Mouse (Mus musculus) midbrain, postnatal 0 days (tissue): ENCODE measurements around the gene Slc25a29. TPM values are rescaled to one million over a fixed set of nuclear protein-coding genes. Genes with fewer than 3 reads are reported as not detected.
A peak's percentile ranks its signal among the peaks of the same experiment; 100 is the strongest.

Experiments used
- ATAC-seq: fragments of 200-750 bp; cut with Nextera tagmentation; 2 replicates; pipeline ENCODE4 v1.8.0; 2017; ENCODE audit warnings: moderate number of reproducible peaks, mild to moderate bottlenecking, moderate TSS enrichment, moderate library complexity; ENCODE audit not compliant: low FRiP score
- DNase-seq: peaks from one replicate; pipeline ENCODE4 v3.0.0-alpha.2; 2015; ENCODE audit warnings: low spot score
- H3K27ac ChIP-seq: fragments of 300-500 bp; sonication (generic); 2 replicates; pipeline ENCODE4 v1.5.1; 2014; ENCODE audit warnings: low read depth, mild to moderate bottlenecking, low read length, mixed read lengths
- H3K27me3 ChIP-seq: fragments of 300-500 bp; sonication (generic); 2 replicates; pipeline ENCODE4 v1.6.1; 2014; ENCODE audit warnings: low read length, control low read depth, mixed read lengths; ENCODE audit not compliant: insufficient read depth
- H3K36me3 ChIP-seq: fragments of 300-500 bp; sonication (generic); 2 replicates; pipeline ENCODE4 v1.6.1; 2014; ENCODE audit warnings: low read length, control low read depth, mixed read lengths; ENCODE audit not compliant: insufficient read depth
- H3K4me1 ChIP-seq: fragments of 300-500 bp; sonication (generic); 2 replicates; pipeline ENCODE4 v1.6.1; 2014; ENCODE audit warnings: mild to moderate bottlenecking, control low read depth, antibody characterized with exemption, low read length, mixed read lengths; ENCODE audit not compliant: insufficient read depth
- H3K4me2 ChIP-seq: fragments of 300-500 bp; sonication (generic); 2 replicates; pipeline ENCODE4 v1.6.1; 2014; ENCODE audit warnings: low read depth, mild to moderate bottlenecking, low read length, mixed read lengths; ENCODE audit not compliant: poor library complexity, severe bottlenecking
- H3K4me3 ChIP-seq: fragments of 300-500 bp; sonication (generic); 2 replicates; pipeline ENCODE4 v1.5.1; 2014; ENCODE audit warnings: low read depth, mild to moderate bottlenecking, low read length, moderate library complexity
- H3K9ac ChIP-seq: fragments of 300-500 bp; sonication (generic); replicated peaks from 2 replicates; pipeline ENCODE4 v1.6.1; 2014; ENCODE audit warnings: mild to moderate bottlenecking, low read length, moderate library complexity, mixed read lengths; ENCODE audit not compliant: poor library complexity, severe bottlenecking
- H3K9me3 ChIP-seq: fragments of 300-500 bp; sonication (generic); 2 replicates; pipeline ENCODE4 v1.6.1; 2016; ENCODE audit warnings: low read length, control low read depth
- CTCF ChIP-seq: IDR thresholded peaks from 2 replicates; pipeline ENCODE4 v1.5.1; 2016; ENCODE audit warnings: antibody characterized with exemption, mild to moderate bottlenecking
- WGBS: fragments of 180-500 bp; shearing (Covaris S2); extraction: QIAGEN DNeasy Blood & Tissue Kit; methylation state at CpG from one replicate; pipeline ENCODE4 v1.1.7; 2014; 5-methylcytosine and 5-hydroxymethylcytosine counted together
- polyA plus RNA-seq: library from polyadenylated mRNA; unstranded; fragments of >200 nt; fragmentation: Nextera tagmentation; extraction: Ambion mirVana; gene quantifications from 2 replicates; pipeline ENCODE4 v1.2.1, GENCODE M21; 2015
- total RNA-seq: library from RNA; depleted of rRNA; stranded (reverse); fragments of >200 nt; gene quantifications from 2 replicates; pipeline ENCODE4 v1.2.3, GENCODE M21; 2014

Gene Slc25a29
- total and polyA plus RNA-seq, 2 experiments from 2014 or later: 14.6 to 20.1 TPM

GRCm38 (mm10) chr12:108793453-108793941 lies 42.2 kb downstream of the Slc25a29 start:
- H3K4me3 ChIP-seq: peak overlapping the region; percentile 99

GRCm38 (mm10) chr12:108792546-108793452 lies 42.9 kb downstream of the Slc25a29 start, which contains the start of gene Yy1:
TSS of gene Yy1 (plus strand) at chr12:108792973.
- Histone ChIP-seq H3K36me3 (no peaks in the 10 kb centered on the region), H3K9ac (peak within 1 kb of the TSS; percentile 89)

More at GRCm38 (mm10) chr12:108793453-108793941, 42.2 kb downstream of the Slc25a29 start:
- DNase-seq: no peak
- peak overlapping the region; percentile 89 for H3K9ac ChIP-seq
- WGBS: under 1% methylated on average over 37 of the region's 71 CpGs
- H3K27me3 ChIP-seq: no peaks in the 10 kb centered on the region
- peak overlapping the region; percentile 55 for H3K4me2 ChIP-seq
- H3K36me3 ChIP-seq: no peaks in the 10 kb centered on the region
- H3K27ac ChIP-seq: peak overlapping the region; percentile 99
- H3K9me3 ChIP-seq: no peaks in the 10 kb centered on the region
- no peak for ATAC-seq
- H3K4me1 ChIP-seq: peaks cover 12% of the 10 kb centered on the region
- TF ChIP-seq CTCF: peak; percentile 17; the same call in 1 of the 2 replicates

GRCm38 (mm10) chr12:108792152-108792545 lies 43.5 kb downstream of the Slc25a29 start:
- peak; percentile 91 for DNase-seq
- Histone ChIP-seq H3K27me3 (no peaks in the 10 kb centered on the region), H3K9me3 (no peaks in the 10 kb centered on the region), H3K4me1 (peaks cover 12% of the 10 kb centered on the region), H3K4me2 (peak overlapping the region; percentile 52), H3K27ac (peak overlapping the region; percentile 99), H3K9ac (peak overlapping the region; percentile 82), H3K36me3 (no peaks in the 10 kb centered on the region), H3K4me3 (peak overlapping the region; percentile 99)
- peak; percentile 65 for ATAC-seq
- no peak; the same call in 1 of the 2 replicates for TF ChIP-seq CTCF
- WGBS: 1% methylated on average over 52 of the region's 52 CpGs

More at GRCm38 (mm10) chr12:108792546-108793452, 42.9 kb downstream of the Slc25a29 start, which contains the start of gene Yy1:
- Histone ChIP-seq H3K4me3 (peak within 1 kb of the TSS; percentile 99), H3K4me1 (peaks cover 12% of the 10 kb centered on the region), H3K27ac (peak within 1 kb of the TSS; percentile 99), H3K27me3 (no peaks in the 10 kb centered on the region), H3K9me3 (no peaks in the 10 kb centered on the region), H3K4me2 (peak within 1 kb of the TSS; percentile 55)
- DNase-seq: peak; percentile 99
- under 1% methylated on average over 85 of the region's 127 CpGs for WGBS
- ATAC-seq: peak; percentile 95
- TF ChIP-seq CTCF: peak; percentile 36; the same call in 1 of the 2 replicates

GRCm38 (mm10) chr12:108787329-108787728 lies 48.4 kb downstream of the Slc25a29 start:
- H3K9ac ChIP-seq: no peak overlapping the region
- no peak for TF ChIP-seq CTCF
- H3K36me3 ChIP-seq: no peaks in the 10 kb centered on the region
- H3K27ac ChIP-seq: no peak overlapping the region
- H3K4me3 ChIP-seq: no peak overlapping the region
- no peak overlapping the region for H3K4me2 ChIP-seq
- H3K4me1 ChIP-seq: 0 out of 2 replicates have a peak, but pooled peaks cover 5% of the 10 kb centered on the region
- H3K9me3 ChIP-seq: no peaks in the 10 kb centered on the region
- 93% methylated on average over 2 of the region's 2 CpGs for WGBS
- no peaks in the 10 kb centered on the region for H3K27me3 ChIP-seq
- DNase-seq: no peak
- ATAC-seq: no peak

- Histone ChIP-seq H3K9ac (no peak overlapping the region), H3K4me1 (no peaks in the 10 kb centered on the region), H3K36me3 (no peaks in the 10 kb centered on the region), H3K4me2 (no peak overlapping the region), H3K27me3 (no peaks in the 10 kb centered on the region), H3K27ac (no peak overlapping the region), H3K9me3 (no peaks in the 10 kb centered on the region), H3K4me3 (no peak overlapping the region)
- ATAC-seq (no peak), DNase-seq (no peak)
- 98% methylated on average over 4 of the region's 4 CpGs for WGBS
- no peak for TF ChIP-seq CTCF
Observed at GRCm38 (mm10) chr12:108785161-108785560, 50.5 kb downstream of the Slc25a29 start.
